Mouse (Mus musculus) heart, postnatal 25 days (tissue): Measurements from ENCODE around the gene Nxf1. TPM values are rescaled to one million over a fixed set of nuclear protein-coding genes. Genes with fewer than 3 reads are reported as not detected.
"Not testable (repeated sequence)": the region's sequence is repeated elsewhere in the genome, so short reads cannot be mapped to it uniquely, and the experiment has no call there.

Source experiments
- DNase-seq: peaks from one replicate; pipeline ENCODE4 v3.0.0; 2022; ENCODE audit warnings: low spot score
- intact Hi-C: fragments of 180-260 bp; cut with DNase I; formaldehyde crosslinking; loops from one replicate; pipeline ENCODE4 v1.15.1; 2025
- total RNA-seq, 2 experiments: library from RNA; stranded (reverse); gene quantifications; 2 replicates each; pipeline ENCODE4 v1.2.3; 2021

The Nxf1 gene
- total RNA-seq = 10 to 100 TPM; 37.5 to 48.1 TPM

DNA sequence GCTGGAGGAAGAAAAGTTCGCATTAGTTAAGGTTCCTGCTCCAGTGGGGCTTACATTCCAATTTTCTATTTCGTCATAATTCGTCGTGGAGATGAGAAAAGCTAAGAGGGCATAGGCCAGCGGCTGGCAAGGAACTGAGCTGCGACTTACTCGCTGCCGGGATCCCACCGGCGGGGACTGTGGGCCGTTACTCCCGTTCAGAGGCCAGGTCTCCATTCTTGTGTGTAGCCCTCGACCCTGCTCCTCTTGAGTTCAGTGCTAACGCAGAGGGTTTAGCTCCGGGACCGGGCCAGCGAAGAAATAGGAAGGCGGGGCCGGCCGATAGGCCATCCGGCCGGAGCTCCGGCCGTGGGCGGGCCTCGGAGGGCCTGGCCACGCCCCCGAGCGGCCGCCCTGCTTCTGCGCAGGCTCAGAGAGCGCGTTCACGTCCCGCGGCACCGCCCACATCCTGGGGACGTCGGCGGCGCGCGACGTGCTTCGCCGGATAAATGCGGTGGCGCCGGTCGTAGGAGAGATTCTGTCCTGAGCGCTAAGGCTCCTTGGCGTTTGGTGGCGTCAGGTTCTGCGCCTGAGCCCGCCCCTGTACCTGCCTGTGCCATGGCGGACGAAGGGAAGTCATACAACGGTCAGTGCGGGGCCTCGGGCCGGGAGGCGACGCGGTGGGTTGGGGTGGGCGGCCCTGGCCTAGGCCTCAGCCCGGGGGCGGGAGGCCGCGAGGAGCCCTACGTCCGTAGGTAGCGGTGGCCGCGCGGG lies at the start of gene Nxf1:
Nxf1 (plus strand) TSS at position 439 of the 753 bp plus-strand sequence.
- peak; percentile 82 for DNase-seq
- intact Hi-C loops = loop anchor here (2.0 kb wide), 1 partner anchor 16 kb away; no protein-coding TSS in a partner anchor

DNA sequence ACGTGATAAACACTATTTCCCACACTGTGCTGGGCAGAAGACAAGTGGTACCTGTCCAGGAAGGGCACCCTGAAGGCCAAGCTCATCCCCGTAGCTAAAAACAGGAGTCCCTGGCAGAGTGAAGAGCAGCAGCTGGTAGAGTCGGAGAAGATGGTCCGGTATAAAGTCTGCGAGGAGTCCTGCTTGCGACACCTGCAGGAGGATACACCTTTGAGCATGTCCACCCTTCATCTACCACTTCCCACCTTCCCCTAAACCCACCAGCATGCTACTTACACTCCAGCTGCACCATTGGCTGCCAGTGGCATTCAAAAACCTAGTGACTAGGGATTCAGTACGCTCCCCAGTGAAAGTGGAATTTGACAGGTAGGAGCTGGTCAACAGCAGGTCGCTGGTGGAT lies 47.9 kb upstream of the Nxf1 start:
- intact Hi-C loops = no loop called here
- no peak for DNase-seq

DNA sequence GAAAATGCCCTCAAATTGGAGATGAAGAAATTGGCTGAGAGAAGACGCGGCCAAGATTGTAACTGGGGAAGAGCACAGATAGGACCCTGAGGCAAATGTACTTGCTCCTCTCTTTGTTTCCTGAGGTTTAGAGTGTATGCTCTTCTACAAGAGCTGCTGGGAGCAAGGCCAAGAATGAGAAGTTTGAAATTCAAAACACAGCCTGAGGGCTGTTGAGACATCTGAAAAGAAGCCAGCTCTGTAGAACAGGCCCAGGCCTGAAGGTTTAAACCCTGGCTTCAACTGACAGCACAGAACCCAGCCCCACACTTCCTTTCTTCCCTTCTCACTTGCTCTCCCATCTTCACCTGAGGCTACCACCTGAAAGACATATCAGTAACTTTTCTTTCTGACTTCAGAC lies 46.8 kb upstream of the Nxf1 start:
- intact Hi-C loops = loop anchor here (10.0 kb wide), 1 partner anchor 405 kb away; no protein-coding TSS in a partner anchor
- DNase-seq = no peak

DNA sequence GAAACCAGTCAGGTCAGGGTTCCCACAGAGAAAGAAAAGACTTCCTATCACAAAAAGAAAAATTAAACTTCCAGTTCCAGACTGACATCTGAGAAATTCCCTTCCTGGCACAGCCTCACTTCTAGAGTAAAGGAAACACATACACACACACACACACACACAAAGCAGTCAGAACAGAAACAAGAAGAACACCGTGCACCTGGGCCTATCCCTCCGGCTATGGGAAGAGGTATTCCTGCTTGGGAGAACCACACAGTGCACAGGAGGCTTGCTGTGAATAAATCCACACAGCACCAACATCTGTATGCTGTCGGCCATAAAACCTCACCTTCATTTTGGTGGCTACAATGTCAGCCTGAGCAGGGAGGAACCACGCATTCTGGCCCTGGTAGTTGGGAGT lies 45.4 kb upstream of the Nxf1 start:
- intact Hi-C loops = loop anchor here (10.0 kb wide), 1 partner anchor 403 kb away; no protein-coding TSS in a partner anchor
- no peak for DNase-seq

DNA sequence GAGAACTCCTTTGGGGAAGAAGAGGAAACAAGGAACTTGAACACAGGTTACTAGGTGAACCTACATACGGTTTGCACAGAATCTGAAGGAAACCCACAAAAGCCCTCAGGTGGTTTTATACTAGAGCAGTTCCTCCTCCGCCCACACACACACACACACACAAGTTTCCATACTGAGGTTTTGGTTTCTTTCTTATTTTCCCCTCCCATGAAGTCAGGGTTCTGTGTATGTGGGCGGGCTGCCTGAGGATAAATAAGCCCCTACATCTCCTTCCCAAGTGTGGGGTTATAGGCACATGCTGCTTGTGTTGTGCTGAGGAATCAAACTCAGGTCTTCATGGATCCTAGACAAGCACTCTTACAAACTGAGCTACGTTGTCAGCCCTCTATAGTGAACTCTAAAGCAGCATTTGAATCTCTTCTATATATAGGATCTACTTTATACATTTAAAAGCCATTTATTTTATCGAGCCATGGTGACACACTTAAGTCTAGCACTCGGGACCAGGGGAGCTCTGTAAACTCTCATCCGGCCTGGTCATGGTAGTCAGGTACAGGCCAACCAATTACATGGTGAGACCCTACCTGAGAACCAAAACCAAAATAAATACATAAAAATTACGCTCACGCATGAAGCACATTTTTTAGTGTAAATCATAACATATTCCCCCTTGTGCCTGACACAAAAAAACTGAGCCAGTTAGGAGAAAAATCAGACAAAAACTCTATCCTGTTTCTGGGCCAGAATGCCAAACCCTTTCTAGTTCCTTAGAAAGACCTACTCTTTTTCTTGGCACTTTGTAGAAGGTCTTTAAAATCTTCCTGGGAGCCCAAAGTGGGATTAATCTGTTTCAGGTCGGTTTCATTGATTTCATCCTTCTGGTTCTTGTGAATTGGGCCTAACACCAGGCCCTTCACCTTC lies 44.7 kb upstream of the Nxf1 start:
- no peak for DNase-seq
- intact Hi-C loops = loop anchor here (10.0 kb wide), 1 partner anchor 403 kb away; no protein-coding TSS in a partner anchor

DNA sequence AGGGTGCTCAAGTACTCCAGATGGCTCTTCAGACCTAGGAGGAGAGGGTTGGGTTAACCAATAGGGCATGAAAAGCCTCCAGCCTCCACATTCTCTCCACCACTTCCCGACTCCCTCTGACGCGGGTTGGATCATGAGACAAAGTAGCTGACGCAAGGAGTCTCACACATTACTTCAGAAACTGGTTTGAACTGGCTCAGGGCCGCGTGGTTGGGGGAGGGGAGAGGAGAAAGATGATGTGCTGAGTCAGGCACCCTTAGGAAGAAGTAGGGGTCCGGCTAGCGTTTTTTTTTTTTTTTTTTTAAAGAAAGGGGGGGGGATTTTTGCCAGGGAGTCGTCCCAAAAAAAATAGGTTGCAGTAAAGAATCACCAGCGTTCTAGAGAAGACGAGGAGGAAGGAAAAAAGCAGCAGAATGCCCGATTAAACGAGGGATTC lies 44.0 kb upstream of the Nxf1 start:
- intact Hi-C loops = loop anchor here (10.0 kb wide), 1 partner anchor 402 kb away; no protein-coding TSS in a partner anchor

DNA sequence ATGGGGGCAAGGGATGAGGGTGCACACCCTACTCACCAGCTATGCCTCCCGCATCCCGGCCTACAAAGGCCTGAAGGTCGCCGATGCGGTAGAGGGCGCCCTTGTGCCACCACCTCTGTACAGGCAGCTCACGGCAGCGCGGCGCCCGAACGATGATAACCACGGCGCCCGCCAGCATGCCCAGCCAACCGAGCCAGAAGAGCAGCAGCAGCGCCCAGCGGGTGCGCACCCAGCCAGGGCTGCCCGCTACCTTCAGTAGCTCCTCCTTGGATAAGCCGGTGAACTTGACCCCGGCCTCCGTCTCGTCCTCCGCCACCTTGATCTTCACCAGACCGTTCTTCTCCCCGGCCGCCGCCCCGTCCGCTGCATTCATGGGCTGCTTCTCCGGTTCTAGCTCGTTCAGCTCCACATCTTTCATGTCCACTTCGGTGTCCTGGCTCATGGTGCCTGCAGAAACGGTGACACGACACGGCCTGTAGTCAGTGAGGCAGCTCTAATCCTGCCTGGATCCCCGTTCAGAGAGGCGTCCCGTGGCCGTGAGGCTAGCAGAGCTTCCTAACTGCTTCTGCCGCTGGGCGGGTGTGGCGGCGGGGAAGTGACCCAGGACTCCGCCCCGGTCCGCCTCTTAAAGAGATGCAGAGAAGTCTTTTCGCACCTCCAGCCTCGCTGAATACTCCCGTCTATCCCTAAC lies 43.4 kb upstream of the Nxf1 start:
- DNase-seq = peak; percentile 85
- intact Hi-C loops = loop anchor here (10.0 kb wide), 1 partner anchor 401 kb away; no protein-coding TSS in a partner anchor

More for the DNA sequence above, 44.0 kb upstream of the Nxf1 start:
- peak; percentile 57 for DNase-seq

DNA sequence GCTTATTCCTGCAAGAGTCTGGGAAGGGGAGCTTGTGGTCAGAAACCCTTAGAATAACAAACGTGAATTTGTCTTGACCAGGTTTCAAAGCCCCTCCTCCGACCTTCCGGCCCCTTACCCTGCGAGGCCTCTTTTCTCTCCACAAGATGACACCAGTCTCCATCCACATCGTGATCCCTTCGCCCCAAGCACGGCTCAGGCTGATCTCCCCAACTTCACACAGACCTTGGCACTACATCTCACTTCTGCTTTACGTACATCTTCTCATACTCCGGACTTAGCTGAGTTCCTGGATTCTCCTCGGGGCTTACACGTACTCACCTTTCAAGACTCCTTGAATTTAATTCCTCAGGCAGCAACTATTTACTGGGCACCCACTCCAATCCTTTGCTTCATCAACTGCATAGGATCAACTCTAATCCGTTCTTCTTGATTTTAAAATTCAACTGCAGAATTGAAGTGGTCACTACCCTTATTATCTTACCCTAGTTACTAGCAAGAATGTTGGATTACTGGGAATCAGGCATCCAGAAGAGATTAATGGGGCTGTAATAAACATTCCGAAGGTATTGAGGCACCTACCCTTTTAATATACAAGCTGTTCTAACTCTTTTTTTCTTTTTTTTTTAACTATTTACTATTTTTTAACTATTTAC lies 42.7 kb upstream of the Nxf1 start:
- intact Hi-C loops = loop anchor here (10.0 kb wide), 1 partner anchor 401 kb away; no protein-coding TSS in a partner anchor
- no peak for DNase-seq

DNA sequence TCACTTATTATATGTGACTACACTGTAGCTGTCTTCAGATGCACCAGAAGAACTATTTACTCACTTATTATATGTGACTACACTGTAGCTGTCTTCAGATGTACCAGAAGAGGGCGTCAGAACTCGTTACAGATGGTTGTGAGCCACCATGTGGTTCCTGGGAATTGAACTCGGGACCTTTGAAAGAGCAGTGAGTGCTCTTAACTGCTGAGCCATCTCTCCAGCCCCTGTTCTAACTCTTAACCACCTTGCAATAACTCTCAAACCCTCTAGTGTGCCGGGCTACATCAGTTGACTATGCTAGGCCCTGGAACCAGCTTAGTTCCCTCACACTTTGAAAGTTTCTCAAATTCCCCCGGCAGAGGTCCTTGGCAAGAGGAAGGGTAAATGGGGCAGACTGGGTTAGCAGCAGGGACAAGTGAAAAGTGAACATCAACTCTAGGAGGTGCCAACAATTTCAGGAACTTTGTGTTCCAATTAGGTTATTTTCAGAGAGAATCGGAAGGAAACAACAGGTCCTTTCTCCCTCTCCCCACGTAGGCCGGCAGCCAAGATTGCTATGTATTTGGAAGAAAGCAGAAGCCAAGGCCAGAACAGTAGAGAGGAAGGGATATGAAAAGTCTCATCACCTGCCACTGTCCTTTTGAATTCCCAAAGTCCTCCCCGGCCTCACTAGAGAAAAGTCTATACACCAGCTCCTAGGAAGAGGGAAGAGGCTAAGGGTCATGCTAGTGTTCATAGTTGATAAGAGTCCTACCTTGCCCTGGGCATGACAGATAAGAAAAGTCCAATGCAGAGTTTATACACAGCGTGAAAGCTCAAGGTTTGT lies 42.0 kb upstream of the Nxf1 start:
- intact Hi-C loops = loop anchor here (10.0 kb wide), 1 partner anchor 400 kb away; no protein-coding TSS in a partner anchor
- no peak for DNase-seq

DNA sequence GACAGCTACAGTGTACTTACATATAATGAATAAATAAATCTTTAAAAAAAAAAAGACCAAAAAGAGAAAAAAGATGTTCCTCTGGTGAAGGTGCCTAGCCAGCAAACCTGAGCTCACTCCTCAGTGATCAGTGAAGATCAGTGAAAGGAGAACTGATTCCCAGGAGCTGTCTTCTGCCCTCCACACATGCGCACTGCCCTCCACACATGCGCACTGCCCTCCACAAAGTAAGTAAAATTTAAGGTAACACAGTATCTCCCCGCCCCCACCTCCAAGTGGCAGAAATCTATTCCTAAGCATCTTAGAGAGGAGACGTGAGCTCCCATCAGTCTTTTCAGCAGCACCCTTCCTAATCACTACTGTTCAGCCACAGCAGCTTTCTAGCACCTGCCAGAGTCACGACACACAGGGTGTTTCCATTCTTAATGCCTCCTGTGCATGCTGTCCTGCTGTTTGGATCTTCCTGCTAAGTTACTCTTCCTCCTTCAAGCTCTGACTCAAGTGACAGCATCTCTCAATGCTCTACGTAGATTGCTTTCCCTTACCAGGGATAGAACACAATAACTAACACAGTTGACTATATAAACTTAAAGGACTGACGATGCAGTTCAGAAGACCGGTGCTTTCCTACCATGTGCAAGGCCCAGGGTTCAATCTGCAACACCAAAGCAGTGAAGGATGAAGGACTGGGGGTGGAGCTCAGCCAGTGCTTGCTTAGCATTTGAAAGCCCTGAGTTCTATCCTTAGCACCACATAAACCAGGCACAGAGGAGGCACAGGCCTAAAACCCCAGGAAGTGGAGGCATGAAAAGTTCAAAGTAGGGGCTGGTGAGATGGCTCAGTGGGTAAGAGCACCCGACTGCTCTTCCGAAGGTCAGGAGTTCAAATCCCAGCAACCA lies 40.8 kb upstream of the Nxf1 start:
- intact Hi-C loops = loop anchor here (10.0 kb wide), 1 partner anchor 399 kb away; no protein-coding TSS in a partner anchor
- DNase-seq = no peak

DNA sequence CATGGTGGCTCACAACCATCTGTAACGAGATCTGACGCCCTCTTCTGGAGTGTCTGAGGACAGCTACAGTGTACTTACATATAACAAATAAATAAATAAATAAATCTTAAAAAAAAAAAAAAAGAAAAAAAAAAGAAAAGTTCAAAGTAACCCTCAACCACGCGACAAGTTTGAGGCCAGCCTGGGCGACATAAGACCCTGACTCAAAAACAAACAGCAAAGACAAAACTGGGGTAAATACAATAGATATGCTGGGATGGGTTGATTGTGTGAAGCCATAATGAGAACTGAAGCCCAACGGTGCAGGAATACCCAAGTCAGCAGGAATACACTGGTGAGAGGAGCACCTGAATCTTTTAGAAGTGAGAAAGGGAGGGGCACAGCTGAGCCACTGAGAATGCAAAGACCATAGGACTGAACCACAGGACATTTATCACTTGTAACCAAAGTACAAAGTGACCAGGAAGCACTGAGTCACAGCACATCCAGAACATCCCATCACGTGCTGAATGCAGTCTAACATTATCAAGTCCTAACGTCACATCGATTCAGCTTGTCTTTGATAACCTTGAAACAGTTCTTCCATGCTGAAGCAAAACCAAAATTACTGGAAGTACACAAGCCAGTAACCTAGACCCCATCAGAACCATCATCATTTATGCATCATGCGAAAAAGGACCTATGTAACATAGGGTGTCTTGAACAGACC lies 40.0 kb upstream of the Nxf1 start:
- no peak for DNase-seq
- intact Hi-C loops = loop anchor here (10.0 kb wide), 1 partner anchor 398 kb away; no protein-coding TSS in a partner anchor

DNA sequence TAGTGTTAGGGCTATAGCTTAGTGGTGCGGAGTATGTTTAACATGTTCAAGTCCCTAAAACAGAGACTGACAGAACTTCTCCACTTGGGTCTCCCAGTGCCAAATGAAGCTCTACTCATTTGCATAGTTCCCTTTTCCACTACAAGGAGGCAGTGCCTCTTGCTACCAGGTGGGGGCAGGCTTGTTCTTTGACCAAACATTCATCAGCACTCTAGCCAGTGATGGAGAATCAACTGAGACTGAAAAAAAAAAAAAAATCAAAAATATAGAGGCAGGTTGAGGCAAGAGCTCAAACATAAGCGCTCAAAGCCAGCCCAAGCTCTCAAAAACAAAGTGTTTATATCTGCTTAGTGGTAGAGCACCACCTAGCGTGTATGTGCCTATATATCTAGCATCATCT lies 38.5 kb upstream of the Nxf1 start:
- DNase-seq = no peak
- intact Hi-C loops = loop anchor here (10.0 kb wide), 1 partner anchor 396 kb away; no protein-coding TSS in a partner anchor

DNA sequence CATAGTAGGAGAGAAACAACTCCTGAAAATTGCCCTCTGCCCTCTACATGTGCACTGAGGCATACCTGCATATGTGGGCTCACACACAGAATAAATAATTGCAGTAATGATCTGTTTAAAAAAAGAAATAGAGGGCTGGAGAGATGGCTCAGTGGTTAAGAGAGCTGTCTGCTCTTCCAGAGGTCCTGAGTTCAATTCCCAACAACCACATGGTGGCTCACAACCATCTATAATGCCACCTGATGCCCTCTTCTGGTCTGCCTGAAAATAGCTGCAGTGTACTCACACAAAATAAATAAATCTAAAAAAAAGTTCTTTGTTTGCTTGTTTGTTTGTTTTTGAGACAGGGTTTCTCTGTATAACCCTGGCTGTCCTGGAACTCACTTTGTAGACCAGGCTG lies 37.8 kb upstream of the Nxf1 start:
- intact Hi-C loops = loop anchor here (10.0 kb wide), 1 partner anchor 396 kb away; no protein-coding TSS in a partner anchor
- not testable (repeated sequence) for DNase-seq

DNA sequence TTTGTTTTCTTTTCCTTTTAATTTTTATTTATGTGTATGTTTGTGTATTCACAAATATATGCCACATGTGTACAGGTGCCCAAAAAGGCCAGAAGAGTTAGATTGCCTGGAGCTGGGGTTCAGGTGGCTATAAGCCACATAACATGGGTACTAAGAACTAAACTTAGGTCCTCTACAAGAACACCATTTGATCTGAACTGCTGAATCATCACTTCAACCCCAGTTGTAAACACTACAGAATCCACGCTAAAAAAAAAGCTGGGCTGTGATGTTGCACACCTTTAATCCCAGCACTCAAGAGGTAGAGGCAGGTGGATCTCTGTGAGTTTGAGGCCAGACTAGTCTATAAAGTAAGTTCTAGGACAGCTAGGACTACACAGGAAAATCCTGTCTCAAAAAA lies 35.5 kb upstream of the Nxf1 start:
- no peak for DNase-seq
- intact Hi-C loops = loop anchor here (5.0 kb wide), 1 partner anchor 96 kb away; the partner anchor contains the start of gene Ttc9c

DNA sequence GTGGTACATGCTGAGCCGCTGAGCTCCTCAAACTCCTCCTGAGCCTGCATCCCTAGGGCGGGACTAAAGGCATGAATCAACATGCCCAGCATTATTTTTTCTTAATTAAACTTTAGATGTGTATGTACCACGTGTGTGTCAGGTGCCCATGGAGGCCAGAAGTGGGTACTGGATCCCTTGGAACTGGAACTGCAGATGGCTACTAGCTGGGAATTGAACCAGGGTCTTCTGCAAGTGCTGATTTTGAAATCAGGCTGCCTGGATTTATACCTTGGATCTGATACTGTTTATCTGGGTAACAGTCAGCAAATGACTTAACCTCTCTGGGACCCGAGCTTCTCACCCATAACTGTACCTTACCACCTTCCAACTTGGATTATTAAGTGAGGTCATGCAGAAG lies 34.9 kb upstream of the Nxf1 start:
- no peak for DNase-seq
- intact Hi-C loops = loop anchor here (5.0 kb wide), 1 partner anchor 95 kb away; the partner anchor contains the start of gene Ttc9c

DNA sequence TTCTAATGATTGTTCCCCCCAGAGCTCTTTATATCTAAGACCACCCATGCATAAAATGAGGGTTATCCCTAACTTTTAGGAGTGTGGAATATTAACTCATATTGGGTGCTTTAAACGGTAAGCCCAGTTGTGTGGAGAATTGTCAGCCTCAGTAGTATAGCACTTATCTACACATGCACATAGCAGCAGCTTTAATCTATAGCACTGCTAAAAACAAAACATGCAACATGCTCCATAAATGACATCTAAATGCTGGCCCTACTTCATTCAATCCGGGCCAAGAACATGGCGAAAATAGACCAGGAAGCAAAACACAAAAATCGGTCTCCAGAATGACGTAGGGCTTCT lies 34.3 kb upstream of the Nxf1 start:
- intact Hi-C loops = loop anchor here (5.0 kb wide), 1 partner anchor 95 kb away; the partner anchor contains the start of gene Ttc9c
- DNase-seq = no peak
